Mouse (Mus musculus): Measurements from ENCODE around the gene Cygb. TPM values are rescaled to one million over a fixed set of nuclear protein-coding genes. Genes with fewer than 3 reads are reported as not detected.

Gene Cygb
- polyA plus RNA-seq, 1 experiment from 2014 or later = 0.84 TPM

- no peak for ATAC-seq (ENCODE audit: insufficient read depth)
- Histone ChIP-seq H3K9ac (no peak within 1 kb of the TSS), H3K27ac (replicated peaks) (no peak within 1 kb of the TSS), H3K9me3 (replicated peaks) (no peaks in the 10 kb centered on the region), H3K4me3 (replicated peaks) (peak within 1 kb of the TSS; percentile 38), H3K27me3 (peaks cover 74% of the 10 kb centered on the region), H3K36me3 (replicated peaks) (no peaks in the 10 kb centered on the region), H3K4me2 (peak within 1 kb of the TSS; percentile 59), H3K4me1 (replicated peaks) (peaks cover 24% of the 10 kb centered on the region)
- 10% methylated on average over 10 of the region's 10 CpGs for WGBS (ENCODE audit: insufficient replicate concordance)
Observed at GRCm38 (mm10) chr11:116653234-116653633, 879 bp downstream of the Cygb start, which contains the start of gene Prcd. Gene Prcd, plus strand, starts transcription at chr11:116653534.

GRCm38 (mm10) chr11:116652330-116653098, 1.6 kb downstream of the Cygb start:
- H3K27me3 ChIP-seq = peaks cover 74% of the 10 kb centered on the region
- H3K4me2 ChIP-seq = no peak overlapping the region
- WGBS (ENCODE audit: insufficient replicate concordance) = 58% methylated on average over 25 of the region's 25 CpGs
- H3K4me3 ChIP-seq (replicated peaks) = no peak overlapping the region
- no peak overlapping the region for H3K27ac ChIP-seq (replicated peaks)
- H3K9me3 ChIP-seq (replicated peaks) = no peaks in the 10 kb centered on the region
- H3K36me3 ChIP-seq (replicated peaks) = no peaks in the 10 kb centered on the region
- H3K9ac ChIP-seq = no peak overlapping the region
- H3K4me1 ChIP-seq (replicated peaks) = peaks cover 24% of the 10 kb centered on the region
- no peak for ATAC-seq (ENCODE audit: insufficient read depth)

GRCm38 (mm10) chr11:116651339-116651738, 2.8 kb downstream of the Cygb start:
- Histone ChIP-seq H3K27ac (replicated peaks) (no peak overlapping the region), H3K4me1 (replicated peaks) (peaks cover 28% of the 10 kb centered on the region), H3K9ac (no peak overlapping the region), H3K9me3 (replicated peaks) (no peaks in the 10 kb centered on the region), H3K27me3 (peaks cover 69% of the 10 kb centered on the region), H3K4me2 (no peak overlapping the region), H3K4me3 (replicated peaks) (no peak overlapping the region), H3K36me3 (replicated peaks) (no peaks in the 10 kb centered on the region)
- 59% methylated on average over 8 of the region's 8 CpGs for WGBS (ENCODE audit: insufficient replicate concordance)
- ATAC-seq (ENCODE audit: insufficient read depth) = no peak

GRCm38 (mm10) chr11:116650811-116651210, 3.3 kb downstream of the Cygb start:
- ATAC-seq (ENCODE audit: insufficient read depth) = no peak
- Histone ChIP-seq H3K4me2 (no peak overlapping the region), H3K9ac (no peak overlapping the region), H3K4me1 (replicated peaks) (peaks cover 28% of the 10 kb centered on the region), H3K9me3 (replicated peaks) (no peaks in the 10 kb centered on the region), H3K4me3 (replicated peaks) (no peak overlapping the region), H3K27me3 (peaks cover 65% of the 10 kb centered on the region), H3K36me3 (replicated peaks) (no peaks in the 10 kb centered on the region), H3K27ac (replicated peaks) (no peak overlapping the region)
- 67% methylated on average over 8 of the region's 8 CpGs for WGBS (ENCODE audit: insufficient replicate concordance)

GRCm38 (mm10) chr11:116649711-116650337, 4.3 kb downstream of the Cygb start:
- no peak overlapping the region for H3K4me3 ChIP-seq (replicated peaks)
- no peak overlapping the region for H3K9ac ChIP-seq
- peaks cover 59% of the 10 kb centered on the region for H3K27me3 ChIP-seq
- H3K9me3 ChIP-seq (replicated peaks) = no peaks in the 10 kb centered on the region
- WGBS (ENCODE audit: insufficient replicate concordance) = 73% methylated on average over 13 of the region's 13 CpGs
- H3K27ac ChIP-seq (replicated peaks) = no peak overlapping the region
- H3K4me2 ChIP-seq = no peak overlapping the region
- ATAC-seq (ENCODE audit: insufficient read depth) = no peak
- H3K36me3 ChIP-seq (replicated peaks) = no peaks in the 10 kb centered on the region
- H3K4me1 ChIP-seq (replicated peaks) = peaks cover 28% of the 10 kb centered on the region

GRCm38 (mm10) chr11:116648976-116649375, 5.1 kb downstream of the Cygb start:
- WGBS (ENCODE audit: insufficient replicate concordance) = 73% methylated on average over 10 of the region's 10 CpGs
- H3K27ac ChIP-seq (replicated peaks) = 0 out of 2 replicates have a peak overlapping the region, but pooled peaks have one; percentile 57

GRCm38 (mm10) chr11:116648213-116648921, 5.7 kb downstream of the Cygb start:
- Histone ChIP-seq H3K36me3 (replicated peaks) (no peaks in the 10 kb centered on the region), H3K27ac (replicated peaks) (peak overlapping the region; percentile 57), H3K4me2 (no peak overlapping the region), H3K9me3 (replicated peaks) (no peaks in the 10 kb centered on the region), H3K27me3 (peaks cover 59% of the 10 kb centered on the region), H3K9ac (no peak overlapping the region), H3K4me1 (replicated peaks) (peaks cover 27% of the 10 kb centered on the region), H3K4me3 (replicated peaks) (no peak overlapping the region)
- 59% methylated on average over 18 of the region's 18 CpGs for WGBS (ENCODE audit: insufficient replicate concordance)
- ATAC-seq (ENCODE audit: insufficient read depth) = no peak

More at GRCm38 (mm10) chr11:116648976-116649375, 5.1 kb downstream of the Cygb start:
- peaks cover 59% of the 10 kb centered on the region for H3K27me3 ChIP-seq
- H3K4me1 ChIP-seq (replicated peaks) = peaks cover 26% of the 10 kb centered on the region
- no peak overlapping the region for H3K9ac ChIP-seq
- no peak for ATAC-seq (ENCODE audit: insufficient read depth)
- no peak overlapping the region for H3K4me3 ChIP-seq (replicated peaks)
- no peaks in the 10 kb centered on the region for H3K36me3 ChIP-seq (replicated peaks)
- no peaks in the 10 kb centered on the region for H3K9me3 ChIP-seq (replicated peaks)
- no peak overlapping the region for H3K4me2 ChIP-seq

- H3K4me1 ChIP-seq (replicated peaks) = peaks cover 29% of the 10 kb centered on the region
- peak overlapping the region; percentile 15 for H3K4me2 ChIP-seq
- no peaks in the 10 kb centered on the region for H3K9me3 ChIP-seq (replicated peaks)
- 36% methylated on average over 11 of the region's 11 CpGs for WGBS (ENCODE audit: insufficient replicate concordance)
- H3K9ac ChIP-seq = no peak overlapping the region
- ATAC-seq (ENCODE audit: insufficient read depth) = peak; percentile 67
- no peak overlapping the region for H3K4me3 ChIP-seq (replicated peaks)
- H3K27ac ChIP-seq (replicated peaks) = peak overlapping the region; percentile 57; the same call in 1 of the 2 replicates
- H3K27me3 ChIP-seq = peaks cover 59% of the 10 kb centered on the region
- H3K36me3 ChIP-seq (replicated peaks) = no peaks in the 10 kb centered on the region
Observed at GRCm38 (mm10) chr11:116647340-116647991, 6.6 kb downstream of the Cygb start.

GRCm38 (mm10) chr11:116646771-116647170, 7.3 kb downstream of the Cygb start:
- Histone ChIP-seq H3K36me3 (replicated peaks) (no peaks in the 10 kb centered on the region), H3K4me2 (peak overlapping the region; percentile 15; the same call in 1 of the 2 replicates), H3K27me3 (peaks cover 52% of the 10 kb centered on the region), H3K27ac (replicated peaks) (no peak overlapping the region), H3K4me1 (replicated peaks) (peaks cover 29% of the 10 kb centered on the region), H3K4me3 (replicated peaks) (no peak overlapping the region), H3K9ac (no peak overlapping the region), H3K9me3 (replicated peaks) (no peaks in the 10 kb centered on the region)
- ATAC-seq (ENCODE audit: insufficient read depth) = no peak
- 79% methylated on average over 7 of the region's 7 CpGs for WGBS (ENCODE audit: insufficient replicate concordance)

- no peaks in the 10 kb centered on the region for H3K36me3 ChIP-seq (replicated peaks)
- H3K9me3 ChIP-seq (replicated peaks) = no peaks in the 10 kb centered on the region
- ATAC-seq (ENCODE audit: insufficient read depth) = no peak
- no peak overlapping the region for H3K4me3 ChIP-seq (replicated peaks)
- H3K27ac ChIP-seq (replicated peaks) = no peak overlapping the region
- WGBS (ENCODE audit: insufficient replicate concordance) = 66% methylated on average over 11 of the region's 11 CpGs
- H3K4me2 ChIP-seq = no peak overlapping the region
- H3K9ac ChIP-seq = no peak overlapping the region
- H3K27me3 ChIP-seq = peaks cover 45% of the 10 kb centered on the region
- H3K4me1 ChIP-seq (replicated peaks) = peaks cover 29% of the 10 kb centered on the region
Observed at GRCm38 (mm10) chr11:116646136-116646535, 8.0 kb downstream of the Cygb start.
